Mouse (Mus musculus) erythroid progenitor cell, adult 5-6 weeks (primary cell): ENCODE data around the gene Brwd1. TPM values are rescaled to one million over a fixed set of nuclear protein-coding genes. Genes with fewer than 3 reads are reported as not detected.

Experiments used
- total RNA-seq, 2 experiments: library from RNA; stranded (forward) in 1 of 2; stranded (reverse) in 1 of 2; fragments of 150-400 nt in 1 of 2; fragments of 186-747, 209-891 nt in 1 of 2; gene quantifications; 2 replicates each; pipeline versions ENCODE4 v1.2.3 to v1.2.4; 2015 to 2017; ENCODE audit warnings: low replicate concordance in 2 of 2

The Brwd1 gene
- total RNA-seq, 2 experiments from 2014 or later = 16.9 to 36.0 TPM

Other genes starting within 250 kb of the Brwd1 start
- gene Psmg1, start 91.6 kb downstream of the Brwd1 start, total RNA-seq (2015; ENCODE audit: low replicate concordance) = 6.5 and 8.0 TPM in 2 replicates
- 8.6 and 9.9 TPM in 2 replicates for gene Psmg1, start 91.6 kb downstream of the Brwd1 start, total RNA-seq (2017; ENCODE audit: low replicate concordance)
- 33.5 and 60.5 TPM in 2 replicates for gene Hmgn1, start 45.2 kb upstream of the Brwd1 start, total RNA-seq (2015; ENCODE audit: low replicate concordance)
- 9.1 and 16.9 TPM in 2 replicates for gene Hmgn1, start 45.2 kb upstream of the Brwd1 start, total RNA-seq (2017; ENCODE audit: low replicate concordance)
- gene Wrb, start 62.9 kb upstream of the Brwd1 start, total RNA-seq (2015; ENCODE audit: low replicate concordance) = 1.4 TPM in 1 of 2 replicates, not detected in the other
- gene Wrb, start 62.9 kb upstream of the Brwd1 start, total RNA-seq (2017; ENCODE audit: low replicate concordance) = 2.1 TPM in 1 of 2 replicates, not detected in the other
- gene Lca5l, start 109.7 kb upstream of the Brwd1 start, total RNA-seq (2015; ENCODE audit: low replicate concordance) = not detected in 2 replicates
- gene Lca5l, start 109.7 kb upstream of the Brwd1 start, total RNA-seq (2017; ENCODE audit: low replicate concordance) = not detected in 2 replicates
- gene Sh3bgr, start 117.9 kb upstream of the Brwd1 start, total RNA-seq (2015; ENCODE audit: low replicate concordance) = not detected in 2 replicates
- gene Sh3bgr, start 117.9 kb upstream of the Brwd1 start, total RNA-seq (2017; ENCODE audit: low replicate concordance) = not detected in 2 replicates
- not detected in 2 replicates for gene B3galt5, start 153.3 kb upstream of the Brwd1 start, total RNA-seq (2015; ENCODE audit: low replicate concordance)
- not detected in 2 replicates for gene B3galt5, start 153.3 kb upstream of the Brwd1 start, total RNA-seq (2017; ENCODE audit: low replicate concordance)